Mouse (Mus musculus) kidney, embryonic 16.5 days (tissue): ENCODE measurements at regions not wholly inside any gene's neighbourhood (a gene's known extent, or its start where the extent isn't known, plus 50 kb on each side); places are given as distances from the start of the nearest gene placed in this dataset.

ENCODE experiments used
- ATAC-seq: fragments of 200-750 bp; cut with Nextera tagmentation; 2 replicates; pipeline ENCODE4 v1.8.0; 2017; ENCODE audit warnings: moderate TSS enrichment; ENCODE audit not compliant: low FRiP score, low TSS enrichment
- H3K27ac ChIP-seq: fragments of 300-500 bp; sonication (generic); 2 replicates; pipeline ENCODE4 v1.5.1; 2014; ENCODE audit warnings: low read length
- H3K27me3 ChIP-seq: fragments of 300-500 bp; sonication (generic); 2 replicates; pipeline ENCODE4 v1.6.1; 2014; ENCODE audit warnings: low read length, control low read depth, mixed read lengths; ENCODE audit not compliant: insufficient read depth
- H3K36me3 ChIP-seq: fragments of 300-500 bp; sonication (generic); 2 replicates; pipeline ENCODE4 v1.6.1; 2014; ENCODE audit warnings: low read length, control low read depth, mixed read lengths; ENCODE audit not compliant: insufficient read depth
- H3K4me1 ChIP-seq: fragments of 300-500 bp; sonication (generic); 2 replicates; pipeline ENCODE4 v1.6.1; 2014; ENCODE audit warnings: low read length, control low read depth, mixed read lengths; ENCODE audit not compliant: insufficient read depth
- H3K4me2 ChIP-seq: fragments of 300-500 bp; sonication (generic); replicated peaks from 2 replicates; pipeline ENCODE4 v1.6.1; 2014; ENCODE audit warnings: low read depth, low read length
- H3K4me3 ChIP-seq: fragments of 300-500 bp; sonication (generic); 2 replicates; pipeline ENCODE4 v1.5.1; 2014; ENCODE audit warnings: mild to moderate bottlenecking, low read length
- H3K9ac ChIP-seq: fragments of 300-500 bp; sonication (generic); replicated peaks from 2 replicates; pipeline ENCODE4 v1.6.1; 2014; ENCODE audit warnings: low read length
- H3K9me3 ChIP-seq: fragments of 300-500 bp; sonication (generic); 2 replicates; pipeline ENCODE4 v1.6.1; 2016; ENCODE audit warnings: low read length, control low read depth
- WGBS: fragments of 180-500 bp; shearing (Covaris S2); extraction: QIAGEN DNeasy Blood & Tissue Kit; methylation state at CpG from one replicate; pipeline ENCODE4 v1.1.7; 2014; 5-methylcytosine and 5-hydroxymethylcytosine counted together

DNA sequence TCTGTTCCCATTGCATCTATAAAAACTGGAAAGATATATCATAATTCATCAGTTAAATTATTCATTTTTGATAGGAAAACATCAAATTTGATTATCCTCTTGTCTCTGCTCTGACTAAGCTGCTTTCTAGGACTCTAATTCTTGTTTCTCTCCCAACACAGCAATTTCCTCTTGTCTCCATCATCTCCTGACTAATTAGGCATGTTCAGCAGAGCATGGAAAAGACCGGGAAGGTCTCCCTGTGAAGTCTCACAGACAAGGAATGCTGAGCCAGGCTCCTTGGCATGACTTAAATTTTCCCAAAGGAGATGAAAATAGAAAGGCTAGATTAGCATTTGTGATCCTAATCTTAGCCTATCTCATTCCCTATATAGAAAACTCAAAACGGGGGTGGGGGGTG, 192.3 kb downstream of the Chrna7 start:
- Histone ChIP-seq H3K4me1 (no peaks in the 10 kb centered on the region), H3K9ac (no peak overlapping the region), H3K9me3 (no peaks in the 10 kb centered on the region), H3K4me3 (no peak overlapping the region), H3K36me3 (no peaks in the 10 kb centered on the region), H3K4me2 (no peak overlapping the region), H3K27ac (no peak overlapping the region), H3K27me3 (no peaks in the 10 kb centered on the region)
- 52% methylated on average over 2 of the region's 2 CpGs for WGBS
- no peak for ATAC-seq

DNA sequence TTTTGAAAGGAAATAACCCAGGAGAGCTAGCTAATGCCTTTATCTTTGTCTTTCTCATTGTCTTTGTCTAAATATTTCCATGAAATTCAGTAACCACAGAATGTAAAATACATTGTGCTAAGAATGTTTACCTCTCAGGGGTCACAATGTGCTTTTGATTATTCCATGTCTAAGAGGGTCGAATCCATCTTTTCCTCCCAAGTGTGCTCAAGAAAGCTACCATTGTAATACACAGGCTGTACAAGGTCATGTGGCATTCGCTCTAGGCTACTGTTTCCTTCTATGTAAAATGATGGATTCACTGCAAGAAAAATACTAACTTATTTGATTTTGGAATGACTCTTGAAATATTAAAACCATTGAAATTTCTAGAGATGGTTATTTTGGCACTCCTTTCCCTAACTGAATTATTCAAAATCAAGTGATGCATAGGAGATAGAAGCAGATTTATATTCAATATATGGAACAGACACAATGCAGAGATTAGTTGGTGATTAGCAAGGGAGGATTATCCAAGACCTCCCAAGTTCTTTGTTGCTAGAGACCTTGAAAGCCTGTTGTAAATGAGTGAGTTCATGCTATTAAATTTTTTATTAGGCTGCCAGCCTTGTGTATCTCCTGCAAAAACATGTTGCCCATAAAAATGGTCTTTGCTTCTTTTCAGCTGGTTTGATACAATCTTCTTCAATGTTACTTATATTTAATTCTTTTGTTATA, 193.4 kb downstream of the Chrna7 start:
- no peaks in the 10 kb centered on the region for H3K9me3 ChIP-seq
- H3K4me1 ChIP-seq: no peaks in the 10 kb centered on the region
- 70% methylated on average over 2 of the region's 2 CpGs for WGBS
- H3K9ac ChIP-seq: no peak overlapping the region
- no peak overlapping the region for H3K4me2 ChIP-seq
- H3K4me3 ChIP-seq: no peak overlapping the region
- H3K27me3 ChIP-seq: no peaks in the 10 kb centered on the region
- ATAC-seq: no peak
- no peak overlapping the region for H3K27ac ChIP-seq
- no peaks in the 10 kb centered on the region for H3K36me3 ChIP-seq

DNA sequence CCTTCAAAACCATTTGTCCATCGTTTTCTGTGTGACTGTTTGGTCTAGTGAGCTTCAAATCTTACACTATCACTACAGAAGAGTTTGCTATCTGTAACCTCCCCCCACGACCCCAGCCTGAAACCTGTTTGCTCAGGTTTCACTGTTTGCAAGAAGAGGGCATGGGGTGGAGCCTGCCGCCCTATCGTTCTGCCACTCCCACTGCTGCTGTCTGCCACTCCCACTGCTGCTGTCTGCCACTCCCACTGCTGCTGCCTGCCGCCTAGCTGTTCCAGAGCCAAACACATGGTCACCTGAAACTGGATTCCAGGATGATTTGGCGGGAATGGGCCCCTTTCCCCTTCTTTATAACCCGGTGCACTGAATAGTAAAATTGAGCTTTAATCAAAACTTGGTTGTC, 157.6 kb upstream of the A26c2 start:
- no peaks in the 10 kb centered on the region for H3K9me3 ChIP-seq

More for the DNA sequence above, 157.6 kb upstream of the A26c2 start:
- no peaks in the 10 kb centered on the region for H3K36me3 ChIP-seq
- no peak overlapping the region for H3K9ac ChIP-seq
- ATAC-seq: peak; percentile 51; the same call in 1 of the 2 replicates
- no peaks in the 10 kb centered on the region for H3K4me1 ChIP-seq
- H3K27ac ChIP-seq: no peak overlapping the region
- no peak overlapping the region for H3K4me3 ChIP-seq
- 6% methylated on average over 7 of the region's 7 CpGs for WGBS
- 0 out of 2 replicates have a peak overlapping the region, but pooled peaks have one; percentile 8 for H3K4me2 ChIP-seq
- no peaks in the 10 kb centered on the region for H3K27me3 ChIP-seq
